Mouse (Mus musculus) lung, postnatal 14 days (tissue): ENCODE measurements around the gene Tchh.
"Not testable (repeated sequence)": the region's sequence is repeated elsewhere in the genome, so short reads cannot be mapped to it uniquely, and the experiment has no call there.

Experiments used
- DNase-seq: peaks from one replicate; pipeline ENCODE4 v3.0.0; 2021

Tchh gene

GRCm38 (mm10) chr3:93442030-93442429 lies at the start of gene Tchh:
TSS of gene Tchh (plus strand) at chr3:93442330.
- DNase-seq, result no peak

GRCm38 (mm10) chr3:93393366-93393765 lies 48.8 kb upstream of the Tchh start, which contains the start of gene Rptn:
TSS of gene Rptn (plus strand) at chr3:93393699.
- no peak for DNase-seq

DNA sequence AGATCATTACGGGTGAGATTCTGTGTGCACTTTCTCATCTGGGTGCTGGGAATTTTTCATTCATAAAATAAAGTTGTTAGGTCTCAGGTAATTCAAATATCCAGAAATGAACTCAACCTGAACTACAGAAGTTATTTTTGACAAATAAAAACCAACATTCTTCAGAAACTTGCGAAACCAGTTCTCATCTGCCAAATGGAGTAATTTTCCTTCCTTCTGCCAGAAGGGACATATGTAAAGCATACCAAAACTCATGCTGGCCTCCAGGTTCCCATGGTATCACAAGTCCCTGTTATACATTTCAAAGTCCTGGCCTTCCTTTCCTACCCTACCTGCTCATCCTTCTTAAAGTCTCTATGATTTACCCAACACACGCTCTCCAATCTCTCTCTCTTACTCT lies 38.2 kb upstream of the Tchh start:
- no peak for DNase-seq

DNA sequence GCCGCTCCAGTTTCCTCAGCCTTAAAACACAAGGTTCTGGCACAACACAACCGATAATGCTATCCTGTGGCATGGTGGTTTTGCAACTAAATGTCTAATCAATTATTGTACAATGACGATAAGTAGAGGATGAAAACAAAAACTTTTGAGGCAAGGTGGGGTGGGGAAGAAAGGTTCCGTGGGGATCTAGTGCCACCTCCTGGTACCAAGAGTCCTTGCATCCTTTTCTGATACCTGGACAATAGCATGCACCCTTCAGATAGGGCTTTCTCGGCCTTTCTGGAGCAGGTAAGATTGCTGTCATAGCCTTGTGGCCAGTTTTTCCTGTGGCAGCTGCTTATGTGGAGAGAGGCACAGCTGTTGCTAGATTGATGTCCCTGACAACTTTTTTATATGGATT lies 35.1 kb upstream of the Tchh start:
- DNase-seq, result peak; percentile 33

GRCm38 (mm10) chr3:93411905-93412304 lies 30.2 kb upstream of the Tchh start:
- DNase-seq, result no peak

- DNase-seq, result no peak
Observed at GRCm38 (mm10) chr3:93431673-93432072, 10.5 kb upstream of the Tchh start.

GRCm38 (mm10) chr3:93443501-93444101 lies 1.5 kb downstream of the Tchh start:
- DNase-seq, result peak; percentile 20

GRCm38 (mm10) chr3:93444343-93445164 lies 2.4 kb downstream of the Tchh start:
- peak; percentile 67 for DNase-seq

- peak; percentile 18 for DNase-seq
Observed at GRCm38 (mm10) chr3:93445165-93445705, 3.1 kb downstream of the Tchh start.

DNA sequence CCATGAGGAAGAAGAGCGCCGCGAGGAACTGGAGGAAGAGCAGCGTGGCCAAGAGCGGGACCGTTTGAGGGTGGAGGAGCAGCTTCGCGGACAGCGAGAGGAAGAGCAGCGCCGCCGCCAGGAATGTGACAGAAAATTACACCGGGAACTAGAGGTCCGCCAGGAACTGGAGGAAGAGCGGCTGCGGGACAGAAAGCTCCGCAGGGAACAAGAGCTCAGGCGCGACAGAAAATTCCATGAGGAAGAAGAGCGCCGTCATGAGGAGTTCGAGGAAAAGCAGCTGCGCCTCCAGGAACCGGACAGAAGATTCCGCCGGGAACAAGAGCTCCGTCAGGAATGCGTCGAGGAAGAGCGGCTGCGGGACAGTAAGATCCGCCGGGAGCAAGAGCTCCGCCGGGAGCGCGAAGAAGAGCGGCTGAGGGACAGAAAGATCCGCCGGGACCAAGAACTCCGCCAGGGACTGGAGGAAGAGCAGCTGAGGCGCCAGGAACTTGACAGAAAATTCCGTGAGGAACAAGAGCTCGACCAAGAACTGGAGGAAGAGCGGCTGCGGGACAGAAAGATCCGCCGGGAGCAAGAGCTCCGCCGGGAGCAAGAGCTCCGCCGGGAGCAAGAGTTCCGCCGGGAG lies 4.1 kb downstream of the Tchh start:
- DNase-seq, result peak; percentile 25

GRCm38 (mm10) chr3:93446756-93447137 lies 4.6 kb downstream of the Tchh start:
- not testable (repeated sequence) for DNase-seq

GRCm38 (mm10) chr3:93447138-93447841 lies 5.2 kb downstream of the Tchh start:
- DNase-seq, result peak; percentile 64

DNA sequence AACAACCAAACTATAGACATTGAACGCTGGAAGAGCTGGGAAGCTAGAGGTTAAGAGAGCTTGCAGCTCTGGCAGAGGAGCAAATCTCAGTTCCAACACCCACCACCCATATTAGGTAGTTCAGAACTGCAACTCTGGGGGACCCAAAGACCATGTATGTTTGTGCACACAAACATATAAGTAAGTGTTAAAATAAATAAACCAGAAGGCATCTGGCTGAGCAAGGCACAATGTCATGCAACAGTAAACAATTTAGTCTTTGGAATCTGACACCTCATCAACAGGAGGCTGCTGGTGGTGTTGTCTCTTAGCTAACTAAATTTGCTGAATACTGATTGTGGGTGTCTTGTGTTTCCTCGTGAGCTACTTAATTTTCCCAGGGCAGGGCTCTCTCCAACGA lies 24.4 kb downstream of the Tchh start:
- no peak for DNase-seq

DNA sequence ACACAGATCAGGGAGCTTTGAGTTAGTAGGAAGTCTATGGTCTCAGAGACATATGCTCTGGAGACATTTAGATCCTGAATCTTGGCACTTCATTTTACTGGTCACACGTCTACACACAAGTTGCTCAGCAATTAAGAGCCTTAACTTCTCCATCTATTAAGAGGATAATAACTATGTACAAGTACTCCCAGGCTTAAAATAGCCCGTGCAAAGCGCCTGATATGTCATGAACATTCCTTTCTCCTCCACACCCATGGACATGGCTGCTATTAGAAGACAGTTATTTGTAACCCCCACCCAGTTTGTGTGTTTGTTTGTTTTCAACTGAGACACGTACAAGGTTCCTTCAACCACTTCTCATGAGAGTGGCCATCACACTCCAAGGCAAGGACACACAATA lies 25.0 kb downstream of the Tchh start:
- no peak for DNase-seq

DNA sequence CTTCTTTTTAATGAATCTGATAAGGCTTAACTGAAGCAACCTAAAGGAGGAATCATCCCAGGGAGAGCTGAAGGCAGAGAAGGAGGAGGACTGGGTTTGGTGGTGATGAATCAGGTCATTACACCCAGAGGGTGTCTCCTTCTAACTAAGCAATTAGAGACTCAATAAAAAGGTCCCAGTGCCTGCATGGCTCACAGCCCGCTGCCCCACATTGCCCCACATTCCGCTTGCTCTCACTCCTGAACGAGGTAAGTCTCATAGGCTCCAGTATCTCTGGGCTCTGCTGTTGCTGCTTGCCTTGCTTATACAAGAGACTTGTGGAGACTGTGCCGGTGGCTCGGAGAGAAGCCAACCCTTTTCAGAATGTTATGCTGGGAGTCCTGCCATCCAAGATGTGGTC lies 26.4 kb downstream of the Tchh start, which contains the start of gene Tchhl1:
Gene Tchhl1, plus strand, starts transcription at position 194 of the 400 bp plus-strand sequence.
- no peak for DNase-seq

DNA sequence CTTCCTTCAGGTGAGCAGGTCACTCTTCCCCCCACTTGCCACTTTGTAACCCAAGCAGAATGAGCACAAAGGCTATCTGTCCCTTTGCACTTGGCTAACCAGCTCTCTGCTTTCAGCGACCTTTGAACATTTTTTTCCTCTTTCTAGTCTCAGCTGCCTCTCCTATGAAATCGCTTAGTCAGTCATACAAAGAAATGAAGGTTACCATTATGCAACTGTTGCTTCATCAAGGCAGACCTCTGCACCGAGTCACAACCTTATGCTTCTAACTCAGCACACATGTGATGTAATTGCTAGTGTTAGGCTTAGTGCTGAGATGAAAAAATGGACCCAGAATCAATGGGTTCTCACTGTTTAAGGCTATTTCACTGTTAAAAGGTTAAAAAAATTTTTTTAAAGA lies 27.5 kb downstream of the Tchh start:
- no peak for DNase-seq

GRCm38 (mm10) chr3:93480053-93480452 lies 37.9 kb downstream of the Tchh start:
- DNase-seq, result no peak

GRCm38 (mm10) chr3:93481982-93482616 lies 40.0 kb downstream of the Tchh start:
- DNase-seq, result no peak

DNA sequence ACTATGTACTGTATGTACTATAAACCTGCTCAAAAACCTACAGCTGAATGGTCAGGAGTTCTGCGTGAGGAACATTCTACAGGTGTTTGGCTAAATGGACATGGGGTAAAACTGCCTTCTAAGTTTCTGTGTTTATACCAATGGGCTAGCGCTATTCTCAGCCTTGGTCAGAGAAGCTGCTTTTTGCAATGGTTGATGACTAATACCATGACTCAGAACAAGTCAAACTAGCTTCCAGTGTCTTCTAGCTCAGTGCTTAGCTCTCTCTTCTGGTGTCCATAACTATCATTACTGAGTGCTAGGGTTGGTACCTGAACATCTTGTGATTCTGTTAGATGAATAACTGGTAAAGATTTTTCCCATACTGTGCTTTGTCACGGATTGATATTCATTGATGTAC lies 43.5 kb downstream of the Tchh start:
- DNase-seq, result no peak

DNA sequence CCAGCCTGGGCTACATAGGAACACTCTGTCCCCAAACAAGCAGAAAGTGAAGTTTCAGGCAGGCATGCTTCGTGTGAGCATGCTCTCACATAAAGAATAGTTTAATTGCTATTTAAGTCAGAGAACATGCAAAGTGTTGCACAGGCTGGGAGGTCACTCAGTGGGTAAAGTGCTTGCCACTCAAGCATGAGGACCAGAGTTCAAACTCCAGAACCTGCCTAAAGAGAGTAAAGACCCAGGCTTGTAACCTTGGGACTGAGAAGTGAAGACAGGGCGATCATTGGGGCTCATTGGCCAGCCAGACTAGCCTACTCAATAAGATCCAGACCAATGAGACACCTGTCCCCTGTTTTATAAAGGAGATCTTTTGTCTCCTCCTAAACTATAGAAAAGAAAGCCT lies 46.4 kb downstream of the Tchh start:
- no peak for DNase-seq

DNA sequence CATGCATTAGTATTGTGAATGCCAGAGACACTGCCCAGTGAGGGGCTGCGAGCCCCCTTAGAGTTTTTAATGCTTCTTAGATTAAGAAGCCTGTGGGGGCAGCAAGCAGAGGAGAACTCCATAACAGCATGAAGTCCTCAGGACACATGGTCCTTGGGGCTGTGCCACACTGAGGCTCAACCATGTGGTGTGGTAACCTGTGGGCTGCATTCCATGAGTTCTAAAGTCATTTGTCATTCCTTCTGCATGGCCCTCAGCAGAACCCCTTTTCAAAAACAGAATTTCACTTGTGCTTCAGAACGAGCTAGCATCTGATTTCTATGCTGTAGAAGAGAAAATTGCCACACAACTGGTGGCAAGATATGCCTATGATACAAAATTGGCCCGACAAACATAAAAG lies 50.0 kb downstream of the Tchh start:
- DNase-seq, result no peak

GRCm38 (mm10) chr3:93493992-93494391 lies 51.9 kb downstream of the Tchh start:
- DNase-seq, result peak; percentile 62
